Mouse (Mus musculus) adrenal gland, postnatal 4 days (tissue): Measurements from ENCODE around the gene H3f3b. TPM values are rescaled to one million over a fixed set of nuclear protein-coding genes. Genes with fewer than 3 reads are reported as not detected.

ENCODE experiments used
- DNase-seq, 2 experiments: peaks; one replicate each; pipeline ENCODE4 v3.0.0; 2021 to 2022; ENCODE audit warnings: low spot score in 2 of 2, mixed read lengths in 2 of 2
- long read RNA-seq, 2 experiments: library from polyadenylated mRNA; stranded (forward); transcript quantifications; one replicate each; pipeline ENCODE4 v2.0.0; 2021
- total RNA-seq, 2 experiments: library from RNA; stranded (reverse); gene quantifications; 2 replicates each; pipeline ENCODE4 v1.2.3; 2021

Gene H3f3b
- total RNA-seq: 100 to 1,000 TPM; 751 to 846 TPM
- long read RNA-seq, experiment 1, transcript H3f3b-201 (4 exons, 1,993 nt): major isoform, 984 of 1,142 reads
- long read RNA-seq, experiment 1, transcript H3f3b-203 (3 exons, 773 nt): minor isoform, 31 of 1,142 reads
- long read RNA-seq, experiment 1, partial matches to known transcripts: 6 of 1,142 reads
- long read RNA-seq, experiment 1, other reads (novel, unspliced or antisense): 120 of 1,142 reads
- long read RNA-seq, experiment 2, transcript H3f3b-203 (3 exons, 773 nt): minor isoform, 38 of 1,616 reads
- long read RNA-seq, experiment 2, transcript H3f3b-201 (4 exons, 1,993 nt): major isoform, 1,344 of 1,616 reads
- long read RNA-seq, experiment 2, partial matches to known transcripts: 9 of 1,616 reads
- long read RNA-seq, experiment 2, other reads (novel, unspliced or antisense): 221 of 1,616 reads

- DNase-seq: no peak
Observed at GRCm38 (mm10) chr11:116027756-116028155, at the start of gene H3f3b. H3f3b (minus strand) TSS chr11:116027962.

- DNase-seq: no peak
Observed at GRCm38 (mm10) chr11:116076836-116077235, 49.1 kb upstream of the H3f3b start.

- DNase-seq: no peak
Observed at GRCm38 (mm10) chr11:116076266-116076540, 48.4 kb upstream of the H3f3b start.

GRCm38 (mm10) chr11:116075539-116076265 lies 47.9 kb upstream of the H3f3b start:
- no peak for DNase-seq

GRCm38 (mm10) chr11:116074436-116074991 lies 46.8 kb upstream of the H3f3b start:
- no peak for DNase-seq

- DNase-seq: no peak
Observed at GRCm38 (mm10) chr11:116072608-116073007, 44.8 kb upstream of the H3f3b start.

- no peak for DNase-seq
Observed at GRCm38 (mm10) chr11:116071510-116071909, 43.7 kb upstream of the H3f3b start.

GRCm38 (mm10) chr11:116065345-116065744 lies 37.6 kb upstream of the H3f3b start:
- no peak for DNase-seq

- DNase-seq: no peak
Observed at GRCm38 (mm10) chr11:116064187-116064867, 36.6 kb upstream of the H3f3b start.

GRCm38 (mm10) chr11:116063562-116063961 lies 35.8 kb upstream of the H3f3b start:
- no peak for DNase-seq

- no peak for DNase-seq
Observed at GRCm38 (mm10) chr11:116062521-116062920, 34.8 kb upstream of the H3f3b start.

- DNase-seq: no peak
Observed at GRCm38 (mm10) chr11:116061641-116062415, 34.1 kb upstream of the H3f3b start.

- no peak for DNase-seq
Observed at GRCm38 (mm10) chr11:116060596-116060995, 32.8 kb upstream of the H3f3b start.

GRCm38 (mm10) chr11:116059691-116060025 lies 31.9 kb upstream of the H3f3b start:
- DNase-seq: no peak

- DNase-seq: no peak
Observed at GRCm38 (mm10) chr11:116058868-116059690, 31.3 kb upstream of the H3f3b start.

- no peak for DNase-seq
Observed at GRCm38 (mm10) chr11:116058022-116058614, 30.4 kb upstream of the H3f3b start.

- no peak for DNase-seq
Observed at GRCm38 (mm10) chr11:116057237-116057881, 29.6 kb upstream of the H3f3b start.

- no peak for DNase-seq
Observed at GRCm38 (mm10) chr11:116055873-116056272, 28.1 kb upstream of the H3f3b start.

- no peak for DNase-seq
Observed at GRCm38 (mm10) chr11:116053510-116054229, 25.9 kb upstream of the H3f3b start.
